Mouse (Mus musculus) right cerebral cortex, postnatal 14 days (tissue): Measurements from ENCODE around the gene Rapgef5.
A peak's percentile ranks its signal among the peaks of the same experiment; 100 is the strongest.

ENCODE experiments used
- DNase-seq: peaks from one replicate; pipeline ENCODE4 v3.0.0; 2022

The Rapgef5 gene

GRCm38 (mm10) chr12:117516179-117516578, at the start of gene Rapgef5:
TSS of gene Rapgef5 (plus strand) at chr12:117516479.
- DNase-seq: no peak

- DNase-seq: no peak
Observed at GRCm38 (mm10) chr12:117468329-117468728, 48.0 kb upstream of the Rapgef5 start.

- no peak for DNase-seq
Observed at GRCm38 (mm10) chr12:117479014-117479413, 37.3 kb upstream of the Rapgef5 start.

- no peak for DNase-seq
Observed at GRCm38 (mm10) chr12:117479680-117480079, 36.6 kb upstream of the Rapgef5 start.

- no peak for DNase-seq
Observed at GRCm38 (mm10) chr12:117480958-117481357, 35.3 kb upstream of the Rapgef5 start.

GRCm38 (mm10) chr12:117482665-117483064, 33.6 kb upstream of the Rapgef5 start:
- DNase-seq: peak; percentile 18

- DNase-seq: no peak
Observed at GRCm38 (mm10) chr12:117486118-117487057, 29.9 kb upstream of the Rapgef5 start.

- DNase-seq: no peak
Observed at GRCm38 (mm10) chr12:117496501-117497176, 19.6 kb upstream of the Rapgef5 start.

GRCm38 (mm10) chr12:117497361-117497760, 18.9 kb upstream of the Rapgef5 start:
- DNase-seq: no peak

- no peak for DNase-seq
Observed at GRCm38 (mm10) chr12:117499242-117499641, 17.0 kb upstream of the Rapgef5 start.

- DNase-seq: peak; percentile 50
Observed at GRCm38 (mm10) chr12:117501180-117501579, 15.1 kb upstream of the Rapgef5 start.

- DNase-seq: no peak
Observed at GRCm38 (mm10) chr12:117502834-117503233, 13.4 kb upstream of the Rapgef5 start.

GRCm38 (mm10) chr12:117505163-117505562, 11.1 kb upstream of the Rapgef5 start:
- no peak for DNase-seq

GRCm38 (mm10) chr12:117507772-117508171, 8.5 kb upstream of the Rapgef5 start:
- DNase-seq: no peak

GRCm38 (mm10) chr12:117509919-117510318, 6.4 kb upstream of the Rapgef5 start:
- no peak for DNase-seq

- no peak for DNase-seq
Observed at GRCm38 (mm10) chr12:117512468-117512867, 3.8 kb upstream of the Rapgef5 start.

GRCm38 (mm10) chr12:117513150-117513932, 2.9 kb upstream of the Rapgef5 start:
- no peak for DNase-seq

GRCm38 (mm10) chr12:117517275-117517936, 1.1 kb downstream of the Rapgef5 start:
- DNase-seq: no peak

GRCm38 (mm10) chr12:117524311-117525013, 8.2 kb downstream of the Rapgef5 start:
- no peak for DNase-seq

GRCm38 (mm10) chr12:117527889-117528288, 11.6 kb downstream of the Rapgef5 start:
- DNase-seq: no peak

GRCm38 (mm10) chr12:117528509-117529145, 12.3 kb downstream of the Rapgef5 start:
- peak; percentile 12 for DNase-seq
